Mouse (Mus musculus) small intestine, adult 2 months (tissue): Measurements from ENCODE around the gene Cdk2ap2. TPM values are rescaled to one million over a fixed set of nuclear protein-coding genes. Genes with fewer than 3 reads are reported as not detected.

Experiments used
- H3K27ac ChIP-seq: fragments of 200-500 bp; 2 replicates; pipeline ENCODE4 v1.5.1; 2012; ENCODE audit warnings: low read depth, low read length, control low read depth, inconsistent platforms; ENCODE audit not compliant: insufficient read depth
- H3K27me3 ChIP-seq: fragments of 200-500 bp; 2 replicates; pipeline ENCODE4 v1.6.1; 2012; ENCODE audit warnings: mild to moderate bottlenecking, moderate library complexity, low read length, inconsistent platforms; ENCODE audit not compliant: control insufficient read depth, insufficient read depth
- H3K36me3 ChIP-seq: fragments of 200-500 bp; 2 replicates; pipeline ENCODE4 v1.6.1; 2012; ENCODE audit warnings: mild to moderate bottlenecking, low read length, control low read depth, inconsistent platforms; ENCODE audit not compliant: control insufficient read depth, insufficient read depth
- H3K4me1 ChIP-seq: fragments of 200-500 bp; 2 replicates; pipeline ENCODE4 v1.6.1; 2012; ENCODE audit warnings: low read length, inconsistent platforms, mixed read lengths; ENCODE audit not compliant: control insufficient read depth, insufficient read depth, insufficient read length
- H3K4me3 ChIP-seq: fragments of 200-500 bp; 2 replicates; pipeline ENCODE4 v1.5.1; 2012; ENCODE audit warnings: low read depth, mild to moderate bottlenecking, control low read depth, inconsistent platforms, low read length, moderate library complexity
- CTCF ChIP-seq: fragments of 200-500 bp; IDR thresholded peaks from 2 replicates; pipeline ENCODE4 v1.5.1; 2012; ENCODE audit warnings: low read depth, mild to moderate bottlenecking, control low read depth, inconsistent platforms, low read length, moderate library complexity, mixed read lengths; ENCODE audit not compliant: insufficient replicate concordance, insufficient read length; ENCODE audit errors: extremely low read depth
- POLR2A ChIP-seq: fragments of 200-500 bp; IDR thresholded peaks from 2 replicates; pipeline ENCODE4 v1.6.1; 2012; ENCODE audit warnings: low read depth, mild to moderate bottlenecking, control low read depth, inconsistent platforms, low read length, moderate library complexity
- WGBS: fragments of 180-500 bp; shearing (Covaris S2); methylation state at CpG from one replicate; pipeline ENCODE4 v1.1.7; 2018; 5-methylcytosine and 5-hydroxymethylcytosine counted together
- polyA plus RNA-seq: library from polyadenylated mRNA; depleted of rRNA; stranded (reverse); fragments of >200 nt; gene quantifications from 2 replicates; pipeline ENCODE4 v1.2.3, GENCODE M21; 2012

Cdk2ap2 gene
- polyA plus RNA-seq, 1 experiment = 366 TPM

GRCm38 (mm10) chr19:4112063-4112960 lies 15.3 kb downstream of the Cdk2ap2 start:
- no peak for TF ChIP-seq POLR2A
- no peak for TF ChIP-seq CTCF
- peaks cover 33% of the 10 kb centered on the region for H3K4me1 ChIP-seq
- peaks cover 53% of the 10 kb centered on the region for H3K36me3 ChIP-seq
- no peaks in the 10 kb centered on the region for H3K27me3 ChIP-seq
- H3K27ac ChIP-seq = peak overlapping the region; percentile 99
- H3K4me3 ChIP-seq = no peak overlapping the region
- WGBS = 94% methylated on average over 26 of the region's 26 CpGs

- peak; percentile 44; the same call in 1 of the 2 replicates for TF ChIP-seq POLR2A
- no peak for TF ChIP-seq CTCF
- H3K36me3 ChIP-seq = peaks cover 51% of the 10 kb centered on the region
- no peaks in the 10 kb centered on the region for H3K27me3 ChIP-seq
- H3K27ac ChIP-seq = peak overlapping the region; percentile 99
- peaks cover 36% of the 10 kb centered on the region for H3K4me1 ChIP-seq
- 0 out of 2 replicates have a peak overlapping the region, but pooled peaks have one; percentile 4 for H3K4me3 ChIP-seq
- 8% methylated on average over 13 of the region's 13 CpGs for WGBS
These were observed 16.3 kb downstream of the Cdk2ap2 start for GRCm38 (mm10) chr19:4113186-4113805.

GRCm38 (mm10) chr19:4113806-4114230 lies 16.8 kb downstream of the Cdk2ap2 start:
- TF ChIP-seq POLR2A (no peak), CTCF (no peak)
- 0 out of 2 replicates have a peak overlapping the region, but pooled peaks have one; percentile 4 for H3K4me3 ChIP-seq
- H3K27ac ChIP-seq = peak overlapping the region; percentile 99
- peaks cover 47% of the 10 kb centered on the region for H3K36me3 ChIP-seq
- peaks cover 36% of the 10 kb centered on the region for H3K4me1 ChIP-seq
- no peaks in the 10 kb centered on the region for H3K27me3 ChIP-seq
- 8% methylated on average over 5 of the region's 5 CpGs for WGBS

- no peak overlapping the region for H3K4me3 ChIP-seq
- H3K27ac ChIP-seq = peak overlapping the region; percentile 99
- no peaks in the 10 kb centered on the region for H3K27me3 ChIP-seq
- H3K4me1 ChIP-seq = peaks cover 36% of the 10 kb centered on the region
- 47% methylated on average over 10 of the region's 10 CpGs for WGBS
- peaks cover 45% of the 10 kb centered on the region for H3K36me3 ChIP-seq
- TF ChIP-seq CTCF = no peak
- no peak for TF ChIP-seq POLR2A
These were observed 17.6 kb downstream of the Cdk2ap2 start for GRCm38 (mm10) chr19:4114551-4114950.

GRCm38 (mm10) chr19:4115144-4115543 lies 18.2 kb downstream of the Cdk2ap2 start:
- no peaks in the 10 kb centered on the region for H3K27me3 ChIP-seq
- 91% methylated on average over 10 of the region's 10 CpGs for WGBS
- peaks cover 45% of the 10 kb centered on the region for H3K36me3 ChIP-seq
- peaks cover 38% of the 10 kb centered on the region for H3K4me1 ChIP-seq
- H3K4me3 ChIP-seq = no peak overlapping the region
- TF ChIP-seq POLR2A (no peak), CTCF (no peak)
- peak overlapping the region; percentile 99 for H3K27ac ChIP-seq

- TF ChIP-seq POLR2A (no peak), CTCF (no peak)
- Histone ChIP-seq H3K4me1 (peaks cover 42% of the 10 kb centered on the region), H3K4me3 (no peak overlapping the region), H3K27ac (no peak overlapping the region), H3K27me3 (no peaks in the 10 kb centered on the region), H3K36me3 (peaks cover 45% of the 10 kb centered on the region)
- 93% methylated on average over 11 of the region's 11 CpGs for WGBS
These were observed 18.8 kb downstream of the Cdk2ap2 start for GRCm38 (mm10) chr19:4115816-4116215.

- Histone ChIP-seq H3K27me3 (no peaks in the 10 kb centered on the region), H3K36me3 (peaks cover 34% of the 10 kb centered on the region), H3K27ac (no peak overlapping the region), H3K4me1 (peaks cover 44% of the 10 kb centered on the region), H3K4me3 (no peak overlapping the region)
- TF ChIP-seq CTCF (no peak), POLR2A (no peak)
- WGBS = 98% methylated on average over 7 of the region's 7 CpGs
These were observed 20.0 kb downstream of the Cdk2ap2 start for GRCm38 (mm10) chr19:4117006-4117405.
